Mouse (Mus musculus) cerebellum, adult (tissue): ENCODE measurements around the gene Mgat5b.

Experiments used
- ATAC-seq: cut with Nextera tagmentation; 2 replicates; pipeline ENCODE4 v1.9.2; 2017; ENCODE audit warnings: mild to moderate bottlenecking, moderate library complexity, mixed read lengths; ENCODE audit not compliant: insufficient number of reproducible peaks, low FRiP score, low TSS enrichment

Mgat5b gene

GRCm38 (mm10) chr11:116915241-116915640 is 3.4 kb upstream of the Mgat5b start:
- no peak for ATAC-seq

- no peak for ATAC-seq
Measured at GRCm38 (mm10) chr11:116917361-116917760, 1.3 kb upstream of the Mgat5b start.

- ATAC-seq = no peak
Measured at GRCm38 (mm10) chr11:116919186-116920020, 740 bp downstream of the Mgat5b start.

GRCm38 (mm10) chr11:116920746-116921145 is 2.1 kb downstream of the Mgat5b start:
- ATAC-seq = no peak

GRCm38 (mm10) chr11:116922058-116922457 is 3.4 kb downstream of the Mgat5b start:
- ATAC-seq = no peak

GRCm38 (mm10) chr11:116928031-116928430 is 9.4 kb downstream of the Mgat5b start:
- no peak for ATAC-seq

GRCm38 (mm10) chr11:116934862-116935261 is 16.2 kb downstream of the Mgat5b start:
- no peak for ATAC-seq

- no peak for ATAC-seq
Measured at GRCm38 (mm10) chr11:116935354-116935753, 16.7 kb downstream of the Mgat5b start.

GRCm38 (mm10) chr11:116935917-116936316 is 17.3 kb downstream of the Mgat5b start:
- no peak for ATAC-seq

GRCm38 (mm10) chr11:116937141-116937540 is 18.5 kb downstream of the Mgat5b start:
- ATAC-seq = no peak

GRCm38 (mm10) chr11:116940088-116940855 is 21.6 kb downstream of the Mgat5b start:
- ATAC-seq = no peak

GRCm38 (mm10) chr11:116944346-116944745 is 25.7 kb downstream of the Mgat5b start:
- no peak for ATAC-seq

GRCm38 (mm10) chr11:116949832-116950231 is 31.2 kb downstream of the Mgat5b start:
- ATAC-seq = no peak

- no peak for ATAC-seq
Measured at GRCm38 (mm10) chr11:116951429-116951828, 32.8 kb downstream of the Mgat5b start.

- ATAC-seq = no peak
Measured at GRCm38 (mm10) chr11:116954231-116955118, 35.8 kb downstream of the Mgat5b start.

GRCm38 (mm10) chr11:116958601-116959000 is 39.9 kb downstream of the Mgat5b start:
- no peak for ATAC-seq

GRCm38 (mm10) chr11:116965061-116965460 is 46.4 kb downstream of the Mgat5b start:
- no peak for ATAC-seq

- ATAC-seq = no peak
Measured at GRCm38 (mm10) chr11:116965961-116966360, 47.3 kb downstream of the Mgat5b start.

- no peak for ATAC-seq
Measured at GRCm38 (mm10) chr11:116968586-116968985, 49.9 kb downstream of the Mgat5b start.

- ATAC-seq = no peak
Measured at GRCm38 (mm10) chr11:116969498-116969897, 50.8 kb downstream of the Mgat5b start.
